Mouse (Mus musculus): Measurements from ENCODE around the gene Pi4kb.
A peak's percentile ranks its signal among the peaks of the same experiment; 100 is the strongest.

The Pi4kb gene

GRCm38 (mm10) chr3:94953764-94954616 is 20.5 kb upstream of the Pi4kb start, which contains the start of gene Rfx5:
Gene Rfx5 (plus strand): TSS chr3:94954075.
- peak; percentile 97 for DNase-seq (ENCODE audit: low spot score)

- no peak for DNase-seq (ENCODE audit: low spot score)
Measured at GRCm38 (mm10) chr3:94958295-94958694, 16.2 kb upstream of the Pi4kb start.

GRCm38 (mm10) chr3:94959871-94960270 is 14.7 kb upstream of the Pi4kb start:
- DNase-seq (ENCODE audit: low spot score) = no peak

GRCm38 (mm10) chr3:94960322-94960721 is 14.2 kb upstream of the Pi4kb start:
- no peak for DNase-seq (ENCODE audit: low spot score)

GRCm38 (mm10) chr3:94964989-94965388 is 9.5 kb upstream of the Pi4kb start:
- DNase-seq (ENCODE audit: low spot score) = no peak

GRCm38 (mm10) chr3:94965878-94966277 is 8.7 kb upstream of the Pi4kb start:
- DNase-seq (ENCODE audit: low spot score) = no peak

GRCm38 (mm10) chr3:94972552-94972951 is 2.0 kb upstream of the Pi4kb start:
- DNase-seq (ENCODE audit: low spot score) = no peak

- DNase-seq (ENCODE audit: low spot score) = no peak
Measured at GRCm38 (mm10) chr3:94973620-94974019, 911 bp upstream of the Pi4kb start.

- DNase-seq (ENCODE audit: low spot score) = no peak
Measured at GRCm38 (mm10) chr3:94974026-94974527, 454 bp upstream of the Pi4kb start.

- DNase-seq (ENCODE audit: low spot score) = peak; percentile 81
Measured at GRCm38 (mm10) chr3:94984312-94984711, 9.8 kb downstream of the Pi4kb start.

GRCm38 (mm10) chr3:94985513-94985912 is 11.0 kb downstream of the Pi4kb start:
- no peak for DNase-seq (ENCODE audit: low spot score)

- peak; percentile 88 for DNase-seq (ENCODE audit: low spot score)
Measured at GRCm38 (mm10) chr3:94987578-94987977, 13.0 kb downstream of the Pi4kb start.

- DNase-seq (ENCODE audit: low spot score) = peak; percentile 32
Measured at GRCm38 (mm10) chr3:94989159-94989761, 14.7 kb downstream of the Pi4kb start.

- DNase-seq (ENCODE audit: low spot score) = peak; percentile 92
Measured at GRCm38 (mm10) chr3:94996946-94997345, 22.4 kb downstream of the Pi4kb start.

GRCm38 (mm10) chr3:95002569-95002968 is 28.0 kb downstream of the Pi4kb start:
- DNase-seq (ENCODE audit: low spot score) = no peak

- no peak for DNase-seq (ENCODE audit: low spot score)
Measured at GRCm38 (mm10) chr3:95003273-95003672, 28.7 kb downstream of the Pi4kb start.

GRCm38 (mm10) chr3:95005651-95006050 is 31.1 kb downstream of the Pi4kb start:
- DNase-seq (ENCODE audit: low spot score) = no peak

- no peak for DNase-seq (ENCODE audit: low spot score)
Measured at GRCm38 (mm10) chr3:95007706-95008105, 33.2 kb downstream of the Pi4kb start.

GRCm38 (mm10) chr3:95010396-95010795 is 35.9 kb downstream of the Pi4kb start:
- DNase-seq (ENCODE audit: low spot score) = no peak

GRCm38 (mm10) chr3:95012982-95013381 is 38.5 kb downstream of the Pi4kb start:
- DNase-seq (ENCODE audit: low spot score) = no peak

GRCm38 (mm10) chr3:95013699-95014427 is 39.3 kb downstream of the Pi4kb start:
- peak; percentile 22 for DNase-seq (ENCODE audit: low spot score)

- DNase-seq (ENCODE audit: low spot score) = peak; percentile 60
Measured at GRCm38 (mm10) chr3:95014428-95015151, 40.1 kb downstream of the Pi4kb start.

Data from adipocyte (in vitro differentiated cells).